Mouse (Mus musculus): ENCODE data around the gene 2310009B15Rik.

Gene 2310009B15Rik

GRCm38 (mm10) chr1:138856101-138856950, at the start of gene 2310009B15Rik:
TSS of gene 2310009B15Rik (minus strand) at chr1:138856852.
- peak; percentile 90 for DNase-seq (ENCODE audit: low read depth, low spot score)

- DNase-seq (ENCODE audit: low read depth, low spot score) = no peak
Observed at GRCm38 (mm10) chr1:138906256-138906655, 49.6 kb upstream of the 2310009B15Rik start.

GRCm38 (mm10) chr1:138905092-138905765, 48.6 kb upstream of the 2310009B15Rik start:
- DNase-seq (ENCODE audit: low read depth, low spot score) = no peak

GRCm38 (mm10) chr1:138903894-138904293, 47.2 kb upstream of the 2310009B15Rik start:
- DNase-seq (ENCODE audit: low read depth, low spot score) = no peak

GRCm38 (mm10) chr1:138901431-138902117, 44.9 kb upstream of the 2310009B15Rik start:
- peak; percentile 91 for DNase-seq (ENCODE audit: low read depth, low spot score)

- no peak for DNase-seq (ENCODE audit: low read depth, low spot score)
Observed at GRCm38 (mm10) chr1:138896088-138896487, 39.4 kb upstream of the 2310009B15Rik start.

GRCm38 (mm10) chr1:138877470-138878254, 21.0 kb upstream of the 2310009B15Rik start:
- DNase-seq (ENCODE audit: low read depth, low spot score) = no peak

- peak; percentile 66 for DNase-seq (ENCODE audit: low read depth, low spot score)
Observed at GRCm38 (mm10) chr1:138876371-138877045, 19.9 kb upstream of the 2310009B15Rik start.

GRCm38 (mm10) chr1:138850823-138851222, 5.8 kb downstream of the 2310009B15Rik start:
- DNase-seq (ENCODE audit: low read depth, low spot score) = no peak

GRCm38 (mm10) chr1:138850161-138850539, 6.5 kb downstream of the 2310009B15Rik start:
- DNase-seq (ENCODE audit: low read depth, low spot score) = no peak

GRCm38 (mm10) chr1:138849531-138850160, 7.0 kb downstream of the 2310009B15Rik start:
- no peak for DNase-seq (ENCODE audit: low read depth, low spot score)

GRCm38 (mm10) chr1:138848511-138849109, 8.0 kb downstream of the 2310009B15Rik start, which contains the start of gene Lhx9:
TSS of gene Lhx9 (minus strand) at chr1:138848577.
- DNase-seq (ENCODE audit: low read depth, low spot score) = no peak

- DNase-seq (ENCODE audit: low read depth, low spot score) = no peak
Observed at GRCm38 (mm10) chr1:138848026-138848425, 8.6 kb downstream of the 2310009B15Rik start.

GRCm38 (mm10) chr1:138847146-138847545, 9.5 kb downstream of the 2310009B15Rik start:
- no peak for DNase-seq (ENCODE audit: low read depth, low spot score)

GRCm38 (mm10) chr1:138846581-138846980, 10.1 kb downstream of the 2310009B15Rik start:
- DNase-seq (ENCODE audit: low read depth, low spot score) = no peak

GRCm38 (mm10) chr1:138846131-138846530, 10.5 kb downstream of the 2310009B15Rik start:
- DNase-seq (ENCODE audit: low read depth, low spot score) = no peak

GRCm38 (mm10) chr1:138845481-138845880, 11.2 kb downstream of the 2310009B15Rik start:
- no peak for DNase-seq (ENCODE audit: low read depth, low spot score)

- DNase-seq (ENCODE audit: low read depth, low spot score) = no peak
Observed at GRCm38 (mm10) chr1:138844166-138844565, 12.5 kb downstream of the 2310009B15Rik start.

- DNase-seq (ENCODE audit: low read depth, low spot score) = no peak
Observed at GRCm38 (mm10) chr1:138843361-138844091, 13.1 kb downstream of the 2310009B15Rik start.

Data from brain, adult 2 months (tissue).